21 mouse cellular contexts compared by ENCODE assay signal in genomic region chr11:89259338-89259915, GRCm38 (mm10). TPM values are rescaled to one million over a fixed set of nuclear protein-coding genes. Genes with fewer than 3 reads are reported as not detected.
DNase-seq lines count a peak whose midpoint lies in the region; ATAC-seq and TF ChIP-seq lines count a peak whose summit lies in the region.
"Had no signal": no experiment of that assay in that cellular context is flagged by ENCODE, and none has a peak within 500 bp of the region (broad histone marks: within the 10 kb centered on the region; RNA-seq: fewer than 3 reads in every experiment).

No protein-coding gene starts in this region.

- ATAC-seq in neural tube, embryonic 11.5 days (ENCODE audit: insufficient read depth, low FRiP score, low TSS enrichment): no peak
- ATAC-seq in neural tube, embryonic 15.5 days (ENCODE audit: low FRiP score): no peak
- peak; percentile 27; the same call in 1 of the 2 replicates for ATAC-seq in forebrain, postnatal 0 days
- ATAC-seq: intestine, postnatal 0 days had no signal

- H3K4me2 ChIP-seq in neural tube, embryonic 11.5 days (ENCODE audit: low read depth): no peak overlapping the region
- H3K4me2 ChIP-seq in neural tube, embryonic 15.5 days: no peak overlapping the region
- H3K4me2 ChIP-seq in forebrain, postnatal 0 days (ENCODE audit: low read depth): no peak overlapping the region
- H3K4me2 ChIP-seq: lung, embryonic 15.5 days had no signal

- no peaks in the 10 kb centered on the region for H3K36me3 ChIP-seq in neural tube, embryonic 11.5 days (ENCODE audit: control insufficient read depth, insufficient read depth, low read length)
- no peaks in the 10 kb centered on the region for H3K36me3 ChIP-seq in neural tube, embryonic 15.5 days
- no peaks in the 10 kb centered on the region for H3K36me3 ChIP-seq in forebrain, postnatal 0 days (ENCODE audit: insufficient read depth)
- H3K36me3 ChIP-seq: G1E; lung, embryonic 15.5 days had no signal

- TF ChIP-seq CTCF in forebrain, postnatal 0 days (IDR thresholded peaks at IDR 0.05; ENCODE audit: low read depth): no peak

- H3K27me3 ChIP-seq in neural tube, embryonic 11.5 days (ENCODE audit: control insufficient read depth, insufficient read depth, low read length): no peaks in the 10 kb centered on the region
- no peaks in the 10 kb centered on the region for H3K27me3 ChIP-seq in neural tube, embryonic 15.5 days (replicated peaks)
- no peaks in the 10 kb centered on the region for H3K27me3 ChIP-seq in forebrain, postnatal 0 days (ENCODE audit: insufficient read depth, low read length)
- H3K27me3 ChIP-seq: lung, embryonic 15.5 days had no signal

- WGBS in neural tube, embryonic 11.5 days: 60% methylated on average over 7 of the region's 7 CpGs
- 36% methylated on average over 7 of the region's 7 CpGs for WGBS in neural tube, embryonic 15.5 days
- 17% methylated on average over 7 of the region's 7 CpGs for WGBS in forebrain, postnatal 0 days

- no peak overlapping the region for H3K9ac ChIP-seq in neural tube, embryonic 11.5 days (ENCODE audit: low read length)
- H3K9ac ChIP-seq in neural tube, embryonic 15.5 days (replicated peaks): no peak overlapping the region
- H3K9ac ChIP-seq in forebrain, postnatal 0 days: no peak overlapping the region
- H3K9ac ChIP-seq: liver, embryonic 14.5 days; lung, embryonic 15.5 days had no signal

- DNase-seq in heart, adult 11 months: peak; percentile 53
- no peak for DNase-seq in heart, postnatal 10 days
- peak; percentile 25 for DNase-seq in neural tube, embryonic 11.5 days (ENCODE audit: low spot score)
- DNase-seq in forebrain, postnatal 0 days: no peak
- DNase-seq in ovary, adult 18-20 months (ENCODE audit: low spot score): no peak
- no peak for DNase-seq in heart, adult 8-10 months (ENCODE audit: low spot score)
- DNase-seq in kidney, postnatal 4 days: no peak
- DNase-seq: adrenal gland, postnatal 14 days; cerebellum, adult 11 months; cerebellum, postnatal 10 days; gastrocnemius, postnatal 10 days; heart, adult 18-20 months; lung, postnatal 4 days; right cerebral cortex, postnatal 14 days; thymus, postnatal 36 days had no signal

- intact Hi-C loops in heart, postnatal 10 days (cut with DNase I): no loop called here

- no peaks in the 10 kb centered on the region for H3K9me3 ChIP-seq in neural tube, embryonic 11.5 days (ENCODE audit: control insufficient read depth, low read length)
- no peaks in the 10 kb centered on the region for H3K9me3 ChIP-seq in neural tube, embryonic 15.5 days (replicated peaks)
- H3K9me3 ChIP-seq in forebrain, postnatal 0 days (ENCODE audit: low read length): no peaks in the 10 kb centered on the region
- H3K9me3 ChIP-seq: lung, embryonic 15.5 days had no signal

- H3K4me3 ChIP-seq in neural tube, embryonic 11.5 days (ENCODE audit: low read depth, low read length): no peak overlapping the region
- no peak overlapping the region for H3K4me3 ChIP-seq in neural tube, embryonic 15.5 days (replicated peaks)
- H3K4me3 ChIP-seq in forebrain, postnatal 0 days (ENCODE audit: low read depth, low read length): no peak overlapping the region
- H3K4me3 ChIP-seq: lung, embryonic 15.5 days had no signal

- H3K4me1 ChIP-seq in neural tube, embryonic 11.5 days (ENCODE audit: control insufficient read depth, insufficient read depth, low read length): no peaks in the 10 kb centered on the region
- H3K4me1 ChIP-seq in neural tube, embryonic 15.5 days: 0 out of 2 replicates have a peak, but pooled peaks cover 4% of the 10 kb centered on the region
- no peaks in the 10 kb centered on the region for H3K4me1 ChIP-seq in forebrain, postnatal 0 days (ENCODE audit: insufficient read depth)

- H3K27ac ChIP-seq in neural tube, embryonic 11.5 days (ENCODE audit: low read depth, low read length): no peak overlapping the region
- H3K27ac ChIP-seq in neural tube, embryonic 15.5 days (replicated peaks): no peak overlapping the region
- no peak overlapping the region for H3K27ac ChIP-seq in forebrain, postnatal 0 days (ENCODE audit: low read depth, low read length)
- H3K27ac ChIP-seq: liver, embryonic 14.5 days; lung, embryonic 15.5 days had no signal

RNA-seq across cellular contexts. Expression of gene Nog, which starts 42.7 kb away (rescaled TPM):
- under 1 TPM; 0.14 to 0.25 TPM for total RNA-seq in heart, postnatal 10 days (2021)
- 2.9 and 3.5 TPM in 2 replicates for polyA plus RNA-seq in neural tube, embryonic 11.5 days (2014; fragmentation: Nextera tagmentation; extraction: Ambion mirVana)
- 4.8 and 5.1 TPM in 2 replicates for polyA plus RNA-seq in neural tube, embryonic 15.5 days (2015; fragmentation: Nextera tagmentation; extraction: Ambion mirVana)
- 13.3 and 15.2 TPM in 2 replicates for total RNA-seq in forebrain, postnatal 0 days (2014; rRNA removed)
- 5.2 TPM in 2 replicates for polyA plus RNA-seq in forebrain, postnatal 0 days (2015; fragmentation: Nextera tagmentation; extraction: Ambion mirVana)
- under 1 TPM in 3 of 4 experiments, not detected in 1; 0.19 to 0.52 (median 0.52) TPM for total RNA-seq in heart, adult 8-10 months (2022)
- total RNA-seq: G1E; hematopoietic stem cell, adult 5-6 weeks had no signal
- polyA plus RNA-seq: G1E had no signal

Comparison
In these comparisons a context has a peak if more than half of its experiments do, and no peak if none do; other contexts are left out.
1. DNase-seq: peak in heart, adult 11 months (single experiment) and neural tube, embryonic 11.5 days (single experiment); none in heart, postnatal 10 days (0 of 2), forebrain, postnatal 0 days (single experiment), ovary, adult 18-20 months (single experiment), heart, adult 8-10 months (single experiment) and kidney, postnatal 4 days (0 of 2).